Mouse (Mus musculus) frontal cortex, postnatal 25 days (tissue): ENCODE measurements around the gene 4933428G20Rik.
A peak's percentile ranks its signal among the peaks of the same experiment; 100 is the strongest.

Source experiments
- DNase-seq, 2 experiments: peaks; one replicate each; pipeline ENCODE4 v3.0.0; 2022; ENCODE audit warnings: low spot score in 2 of 2

4933428G20Rik gene

GRCm38 (mm10) chr11:97505784-97506183 is 5.6 kb upstream of the 4933428G20Rik start:
- DNase-seq = no peak

- DNase-seq = no peak
Observed at GRCm38 (mm10) chr11:97502846-97503245, 2.7 kb upstream of the 4933428G20Rik start.

GRCm38 (mm10) chr11:97502383-97502782 is 2.2 kb upstream of the 4933428G20Rik start:
- DNase-seq = no peak

GRCm38 (mm10) chr11:97500720-97501448 is 744 bp upstream of the 4933428G20Rik start:
- no peak for DNase-seq

- no peak for DNase-seq
Observed at GRCm38 (mm10) chr11:97497543-97497942, 2.6 kb downstream of the 4933428G20Rik start.

- DNase-seq = no peak
Observed at GRCm38 (mm10) chr11:97492836-97493235, 7.3 kb downstream of the 4933428G20Rik start.

GRCm38 (mm10) chr11:97491640-97492039 is 8.5 kb downstream of the 4933428G20Rik start:
- no peak for DNase-seq

- peak; percentile 65 to 72 for DNase-seq
Observed at GRCm38 (mm10) chr11:97489589-97490324, 10.4 kb downstream of the 4933428G20Rik start.

GRCm38 (mm10) chr11:97487656-97488055 is 12.5 kb downstream of the 4933428G20Rik start:
- DNase-seq = no peak

GRCm38 (mm10) chr11:97485661-97486060 is 14.5 kb downstream of the 4933428G20Rik start:
- DNase-seq = no peak

- DNase-seq = no peak
Observed at GRCm38 (mm10) chr11:97479824-97480223, 20.3 kb downstream of the 4933428G20Rik start.

GRCm38 (mm10) chr11:97479085-97479484 is 21.1 kb downstream of the 4933428G20Rik start:
- DNase-seq = no peak

GRCm38 (mm10) chr11:97478345-97478744 is 21.8 kb downstream of the 4933428G20Rik start:
- DNase-seq = no peak

GRCm38 (mm10) chr11:97477431-97477830 is 22.7 kb downstream of the 4933428G20Rik start:
- no peak for DNase-seq

GRCm38 (mm10) chr11:97476334-97477095 is 23.6 kb downstream of the 4933428G20Rik start:
- peak in 1 of 2 experiments; percentile 51 for DNase-seq

- no peak for DNase-seq
Observed at GRCm38 (mm10) chr11:97471276-97471675, 28.9 kb downstream of the 4933428G20Rik start.

- no peak for DNase-seq
Observed at GRCm38 (mm10) chr11:97469828-97470227, 30.3 kb downstream of the 4933428G20Rik start.

GRCm38 (mm10) chr11:97468639-97469287 is 31.4 kb downstream of the 4933428G20Rik start:
- DNase-seq = peak; percentile 59 to 78

- no peak for DNase-seq
Observed at GRCm38 (mm10) chr11:97466444-97467160, 33.5 kb downstream of the 4933428G20Rik start.

- DNase-seq = no peak
Observed at GRCm38 (mm10) chr11:97465957-97466356, 34.2 kb downstream of the 4933428G20Rik start.

- no peak for DNase-seq
Observed at GRCm38 (mm10) chr11:97463991-97464390, 36.1 kb downstream of the 4933428G20Rik start.
